Mouse (Mus musculus) intestine, embryonic 16.5 days (tissue): ENCODE results near the gene Tmco2. TPM values are rescaled to one million over a fixed set of nuclear protein-coding genes. Genes with fewer than 3 reads are reported as not detected.
"Not testable (repeated sequence)": the region's sequence is repeated elsewhere in the genome, so short reads cannot be mapped to it uniquely, and the experiment has no call there.

Experiments used
- ATAC-seq: fragments of 200-750 bp; cut with Nextera tagmentation; 2 replicates; pipeline ENCODE4 v1.8.0; 2017; ENCODE audit warnings: moderate TSS enrichment, moderate library complexity
- H3K27ac ChIP-seq: fragments of 300-500 bp; sonication (generic); 2 replicates; pipeline ENCODE4 v1.5.1; 2014; ENCODE audit warnings: mild to moderate bottlenecking, low read length
- H3K27me3 ChIP-seq: fragments of 300-500 bp; sonication (generic); replicated peaks from 2 replicates; pipeline ENCODE4 v1.6.1; 2014; ENCODE audit warnings: low read length, control low read depth, mixed read lengths; ENCODE audit not compliant: control insufficient read depth, insufficient read depth
- H3K36me3 ChIP-seq: fragments of 300-500 bp; sonication (generic); 2 replicates; pipeline ENCODE4 v1.6.1; 2014; ENCODE audit warnings: low read length, control low read depth; ENCODE audit not compliant: control insufficient read depth, insufficient read depth
- H3K4me1 ChIP-seq: fragments of 300-500 bp; sonication (generic); 2 replicates; pipeline ENCODE4 v1.6.1; 2014; ENCODE audit warnings: low read length, control low read depth, mixed read lengths; ENCODE audit not compliant: control insufficient read depth, insufficient read depth
- H3K4me2 ChIP-seq: fragments of 300-500 bp; sonication (generic); 2 replicates; pipeline ENCODE4 v1.6.1; 2014; ENCODE audit warnings: low read depth, low read length, control low read depth
- H3K4me3 ChIP-seq: fragments of 300-500 bp; sonication (generic); 2 replicates; pipeline ENCODE4 v1.5.1; 2014; ENCODE audit warnings: mild to moderate bottlenecking, low read length
- H3K9ac ChIP-seq: fragments of 300-500 bp; sonication (generic); 2 replicates; pipeline ENCODE4 v1.6.1; 2014; ENCODE audit warnings: low read depth, low read length
- H3K9me3 ChIP-seq: fragments of 300-500 bp; sonication (generic); 2 replicates; pipeline ENCODE4 v1.6.1; 2016; ENCODE audit warnings: low read length, control low read depth; ENCODE audit not compliant: control insufficient read depth
- WGBS: fragments of 180-500 bp; shearing (Covaris S2); extraction: QIAGEN DNeasy Blood & Tissue Kit; methylation state at CpG from one replicate; pipeline ENCODE4 v1.1.7; 2014; 5-methylcytosine and 5-hydroxymethylcytosine counted together
- polyA plus RNA-seq: library from polyadenylated mRNA; unstranded; fragments of >200 nt; fragmentation: Nextera tagmentation; extraction: Ambion mirVana; gene quantifications from 2 replicates; pipeline ENCODE4 v1.2.1, GENCODE M21; 2015

The Tmco2 gene
- polyA plus RNA-seq, 1 experiment from 2014 or later = not detected

GRCm38 (mm10) chr4:121065336-121065735, 43.7 kb downstream of the Tmco2 start:
- WGBS = 65% methylated on average over 2 of the region's 2 CpGs
- no peak for ATAC-seq
- H3K36me3 ChIP-seq = peaks cover 8% of the 10 kb centered on the region
- no peak overlapping the region for H3K4me2 ChIP-seq
- no peaks in the 10 kb centered on the region for H3K27me3 ChIP-seq
- no peaks in the 10 kb centered on the region for H3K4me1 ChIP-seq
- no peak overlapping the region for H3K27ac ChIP-seq
- no peaks in the 10 kb centered on the region for H3K9me3 ChIP-seq
- no peak overlapping the region for H3K9ac ChIP-seq
- no peak overlapping the region for H3K4me3 ChIP-seq

GRCm38 (mm10) chr4:121059218-121059617, 49.8 kb downstream of the Tmco2 start:
- H3K27ac ChIP-seq, H3K4me1 ChIP-seq, H3K9me3 ChIP-seq, H3K4me3 ChIP-seq, H3K4me2 ChIP-seq, H3K36me3 ChIP-seq, ATAC-seq, H3K27me3 ChIP-seq, H3K9ac ChIP-seq: not testable (repeated sequence)
- WGBS = 88% methylated on average over 10 of the region's 10 CpGs

DNA sequence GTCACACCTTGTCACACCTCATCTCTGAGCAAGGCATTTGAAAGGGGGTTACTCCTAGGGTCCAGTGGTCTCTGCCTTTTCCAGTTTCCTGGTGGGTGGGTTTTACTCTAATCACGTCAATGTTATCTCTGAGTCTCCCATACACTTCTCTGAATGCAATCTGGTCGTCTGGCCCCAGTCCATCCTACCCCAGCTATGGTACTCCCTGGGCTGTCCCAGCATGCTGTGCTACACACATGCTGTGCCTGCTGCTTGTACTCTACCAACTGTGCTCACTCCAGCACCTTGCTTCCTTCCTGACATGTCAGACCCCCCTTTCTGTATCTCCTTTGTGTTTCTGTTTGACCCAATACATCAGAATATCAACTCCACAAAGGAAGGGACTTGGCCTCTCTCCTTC, 52.0 kb downstream of the Tmco2 start:
- Histone ChIP-seq H3K4me3 (no peak overlapping the region), H3K4me1 (no peaks in the 10 kb centered on the region), H3K4me2 (no peak overlapping the region), H3K27me3 (no peaks in the 10 kb centered on the region), H3K9ac (no peak overlapping the region), H3K27ac (no peak overlapping the region), H3K9me3 (no peaks in the 10 kb centered on the region), H3K36me3 (no peaks in the 10 kb centered on the region)
- 58% methylated on average over 2 of the region's 2 CpGs for WGBS
- no peak for ATAC-seq

- H3K9me3 ChIP-seq = no peaks in the 10 kb centered on the region
- H3K27ac ChIP-seq = no peak overlapping the region
- H3K4me1 ChIP-seq = no peaks in the 10 kb centered on the region
- no peak for ATAC-seq
- 37% methylated on average over 3 of the region's 3 CpGs for WGBS
- H3K27me3 ChIP-seq = no peaks in the 10 kb centered on the region
- H3K36me3 ChIP-seq = no peaks in the 10 kb centered on the region
- H3K4me2 ChIP-seq = no peak overlapping the region
- no peak overlapping the region for H3K9ac ChIP-seq
- no peak overlapping the region for H3K4me3 ChIP-seq
These were observed 52.7 kb downstream of the Tmco2 start for GRCm38 (mm10) chr4:121056342-121056741.

Other genes starting within 250 kb of the Tmco2 start
- gene Exo5, start 184.2 kb downstream of the Tmco2 start, polyA plus RNA-seq = 23.9 and 26.9 TPM in 2 replicates
- 3.9 and 4.8 TPM in 2 replicates for gene Zfp69, start 157.5 kb downstream of the Tmco2 start, polyA plus RNA-seq
- 12.2 and 14.2 TPM in 2 replicates for gene Smap2, start 92.0 kb downstream of the Tmco2 start, polyA plus RNA-seq
- gene Col9a2, start 69.8 kb downstream of the Tmco2 start, polyA plus RNA-seq = 4.5 and 4.7 TPM in 2 replicates
- 34.0 and 34.6 TPM in 2 replicates for gene Zmpste24, start 11.0 kb downstream of the Tmco2 start, polyA plus RNA-seq
- gene Rlf, start 105.9 kb upstream of the Tmco2 start, polyA plus RNA-seq = 15.1 and 15.7 TPM in 2 replicates
- not detected in 2 replicates for gene Gm12888, start 215.7 kb upstream of the Tmco2 start, polyA plus RNA-seq